Mouse (Mus musculus) limb, embryonic 15.5 days (tissue): ENCODE data around the gene Asxl2. TPM values are rescaled to one million over a fixed set of nuclear protein-coding genes. Genes with fewer than 3 reads are reported as not detected.

Experiments used
- ATAC-seq: fragments of 200-750 bp; cut with Nextera tagmentation; 2 replicates; pipeline ENCODE4 v1.8.0; 2017; ENCODE audit warnings: low read depth, moderate TSS enrichment; ENCODE audit not compliant: insufficient number of reproducible peaks, low FRiP score, low TSS enrichment
- H3K27ac ChIP-seq: fragments of 300-500 bp; sonication (generic); 2 replicates; pipeline ENCODE4 v1.5.1; 2015; ENCODE audit warnings: moderate library complexity, mild to moderate bottlenecking, inconsistent platforms
- H3K27me3 ChIP-seq: fragments of 300-500 bp; sonication (generic); 2 replicates; pipeline ENCODE4 v1.6.1; 2015; ENCODE audit warnings: inconsistent platforms
- H3K36me3 ChIP-seq: fragments of 300-500 bp; sonication (generic); 2 replicates; pipeline ENCODE4 v1.6.1; 2015; ENCODE audit warnings: inconsistent platforms
- H3K4me1 ChIP-seq: fragments of 300-500 bp; sonication (generic); 2 replicates; pipeline ENCODE4 v1.6.1; 2015; ENCODE audit warnings: inconsistent platforms
- H3K4me2 ChIP-seq: fragments of 300-500 bp; sonication (generic); 2 replicates; pipeline ENCODE4 v1.6.1; 2015; ENCODE audit warnings: mild to moderate bottlenecking, inconsistent platforms
- H3K4me3 ChIP-seq: fragments of 300-500 bp; sonication (generic); 2 replicates; pipeline ENCODE4 v1.5.1; 2015; ENCODE audit warnings: mild to moderate bottlenecking, inconsistent platforms
- H3K9ac ChIP-seq: fragments of 300-500 bp; sonication (generic); 2 replicates; pipeline ENCODE4 v1.6.1; 2015; ENCODE audit warnings: inconsistent platforms
- H3K9me3 ChIP-seq: fragments of 300-500 bp; sonication (generic); 2 replicates; pipeline ENCODE4 v1.6.1; 2016; ENCODE audit warnings: inconsistent platforms
- WGBS: fragments of 180-500 bp; shearing (Covaris S2); methylation state at CpG from one replicate; pipeline ENCODE4 v1.1.7; 2015; 5-methylcytosine and 5-hydroxymethylcytosine counted together
- polyA plus RNA-seq: library from polyadenylated mRNA; unstranded; fragments of >200 nt; fragmentation: Nextera tagmentation; extraction: Ambion mirVana; gene quantifications from 2 replicates; pipeline ENCODE4 v1.2.1, GENCODE M21; 2015

Gene Asxl2
- polyA plus RNA-seq: 16.0 and 17.4 TPM in 2 replicates

DNA sequence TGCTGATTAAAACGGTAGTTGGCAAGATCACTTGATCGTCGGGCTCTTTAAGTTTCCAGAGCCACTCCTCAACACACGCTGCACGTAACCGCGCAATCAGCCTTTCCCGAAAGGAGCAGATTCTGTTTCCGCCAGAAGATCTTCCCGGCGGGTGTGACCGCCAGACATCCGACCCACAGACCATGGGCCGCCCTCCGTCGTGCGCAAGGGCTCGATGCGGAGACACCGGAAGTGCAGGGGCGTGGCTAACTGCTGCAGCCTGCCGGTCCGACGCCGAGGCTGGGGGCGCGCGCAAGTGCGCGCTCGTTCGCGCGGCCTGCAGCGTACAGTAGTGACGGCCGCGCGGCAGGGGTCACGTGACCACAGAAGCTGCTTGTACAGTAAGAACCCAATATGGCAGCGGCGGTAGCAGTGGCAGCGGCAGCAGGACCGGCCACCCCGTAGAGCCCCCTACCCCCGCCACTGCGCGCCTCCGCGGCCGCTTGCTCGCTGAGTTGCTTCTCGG is at the start of gene Asxl2:
Gene Asxl2 (plus strand): TSS at position 328 of the 505 bp plus-strand sequence.
- peak within 1 kb of the TSS; percentile 98 for H3K4me3 ChIP-seq
- H3K4me1 ChIP-seq: peaks cover 14% of the 10 kb centered on the region
- peak within 1 kb of the TSS; percentile 95 for H3K27ac ChIP-seq
- no peaks in the 10 kb centered on the region for H3K27me3 ChIP-seq
- H3K9ac ChIP-seq: peak within 1 kb of the TSS; percentile 84
- under 1% methylated on average over 53 of the region's 53 CpGs for WGBS
- peak within 1 kb of the TSS; percentile 56 for H3K4me2 ChIP-seq
- peaks cover 9% of the 10 kb centered on the region; the same call in 1 of the 2 replicates for H3K36me3 ChIP-seq
- H3K9me3 ChIP-seq: no peaks in the 10 kb centered on the region
- peak; percentile 97 for ATAC-seq

DNA sequence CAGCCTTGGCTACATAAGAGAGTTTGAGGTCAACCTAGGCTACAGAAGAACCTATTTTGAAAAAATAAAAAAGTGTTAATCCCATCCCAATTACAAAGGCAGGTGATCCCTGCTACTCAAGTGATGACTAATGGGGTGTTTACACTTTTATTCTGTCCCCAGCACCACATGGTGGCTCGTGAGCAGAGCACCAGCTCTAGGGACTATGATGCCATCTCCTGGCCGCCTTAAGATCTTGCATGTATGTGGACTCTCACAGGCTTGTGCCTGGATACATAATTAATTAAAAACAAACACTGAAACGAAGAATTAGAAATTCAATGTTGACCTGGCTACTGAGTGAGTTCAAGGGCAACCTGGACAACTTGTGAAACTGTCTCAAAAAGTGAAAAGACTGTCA is 49.5 kb upstream of the Asxl2 start:
- no peak overlapping the region for H3K27ac ChIP-seq
- no peak overlapping the region for H3K9ac ChIP-seq
- no peaks in the 10 kb centered on the region for H3K27me3 ChIP-seq
- no peaks in the 10 kb centered on the region for H3K9me3 ChIP-seq
- H3K4me2 ChIP-seq: no peak overlapping the region
- no peaks in the 10 kb centered on the region for H3K4me1 ChIP-seq
- 12% methylated on average over 3 of the region's 3 CpGs for WGBS
- peaks cover 34% of the 10 kb centered on the region for H3K36me3 ChIP-seq
- ATAC-seq: no peak
- no peak overlapping the region for H3K4me3 ChIP-seq

DNA sequence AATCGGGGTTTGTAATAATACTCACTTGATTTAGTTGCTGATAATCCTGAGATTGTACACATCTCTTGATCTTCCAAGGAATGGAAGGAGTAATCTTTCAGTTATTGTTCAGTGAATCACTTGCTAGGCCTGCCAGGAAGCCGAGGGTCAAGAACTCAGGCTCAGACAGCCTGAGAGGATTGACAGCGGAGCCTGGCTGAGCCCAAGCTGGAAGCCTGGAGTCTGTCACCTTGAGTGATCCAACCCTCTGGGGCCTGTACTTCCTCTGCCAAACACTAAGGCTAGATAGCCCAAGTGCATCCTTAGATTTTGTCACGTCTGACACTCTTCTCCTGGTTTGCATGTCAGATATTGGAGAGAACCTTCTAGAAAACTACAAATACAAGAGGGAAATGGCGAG is 48.9 kb upstream of the Asxl2 start:
- no peak overlapping the region for H3K9ac ChIP-seq
- no peaks in the 10 kb centered on the region for H3K27me3 ChIP-seq
- 84% methylated on average over 5 of the region's 5 CpGs for WGBS
- H3K36me3 ChIP-seq: peaks cover 37% of the 10 kb centered on the region
- H3K27ac ChIP-seq: no peak overlapping the region
- no peaks in the 10 kb centered on the region for H3K9me3 ChIP-seq
- no peaks in the 10 kb centered on the region for H3K4me1 ChIP-seq
- H3K4me2 ChIP-seq: no peak overlapping the region
- no peak for ATAC-seq
- H3K4me3 ChIP-seq: no peak overlapping the region

DNA sequence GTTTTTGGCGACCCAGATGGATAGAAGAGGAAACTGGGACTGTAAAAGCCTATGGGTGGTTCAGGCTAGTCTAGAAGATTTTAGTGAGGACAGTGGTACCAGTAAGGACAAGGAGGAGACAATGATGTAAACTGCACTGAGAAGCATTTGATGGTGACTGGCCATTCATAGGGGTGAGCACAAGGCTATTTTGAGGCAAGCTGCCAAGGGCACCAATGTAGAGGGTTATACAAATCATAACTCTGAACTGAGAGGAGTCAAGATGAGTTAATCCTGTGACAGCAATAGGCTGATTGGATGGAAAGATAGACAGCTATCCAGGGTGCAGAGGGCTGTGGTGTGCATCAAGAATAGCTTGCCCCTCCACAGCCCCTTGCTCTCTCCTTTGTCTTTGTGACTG is 41.8 kb upstream of the Asxl2 start:
- 85% methylated on average over 1 of the region's 1 CpGs for WGBS
- Histone ChIP-seq H3K27ac (no peak overlapping the region), H3K4me3 (no peak overlapping the region), H3K27me3 (no peaks in the 10 kb centered on the region), H3K9ac (no peak overlapping the region), H3K4me2 (no peak overlapping the region), H3K9me3 (no peaks in the 10 kb centered on the region), H3K4me1 (no peaks in the 10 kb centered on the region), H3K36me3 (peaks cover 42% of the 10 kb centered on the region)
- ATAC-seq: no peak

DNA sequence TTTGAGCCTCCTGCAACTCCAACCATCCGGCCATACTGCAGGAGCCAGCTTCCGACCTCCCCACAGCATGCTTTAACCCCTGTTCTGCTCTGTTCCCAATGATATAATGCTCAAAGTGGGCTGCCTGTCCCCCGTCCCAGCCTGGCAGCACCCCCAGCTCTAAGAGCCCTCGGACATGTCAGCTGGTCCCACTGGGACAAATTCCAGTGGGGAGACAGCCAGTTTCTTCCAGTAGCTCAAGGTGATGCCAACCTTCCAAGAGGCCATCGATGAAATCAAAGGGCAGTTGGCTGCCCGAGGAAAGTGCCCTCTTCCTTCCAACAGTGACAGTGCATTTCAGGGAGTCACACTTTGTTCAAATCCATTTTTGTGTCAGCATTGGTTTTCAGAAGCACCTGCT is 41.4 kb upstream of the Asxl2 start:
- WGBS: 78% methylated on average over 6 of the region's 6 CpGs
- peaks cover 44% of the 10 kb centered on the region for H3K36me3 ChIP-seq
- H3K27ac ChIP-seq: no peak overlapping the region
- H3K4me1 ChIP-seq: no peaks in the 10 kb centered on the region
- H3K9me3 ChIP-seq: no peaks in the 10 kb centered on the region
- no peak for ATAC-seq
- no peak overlapping the region for H3K4me2 ChIP-seq
- H3K9ac ChIP-seq: no peak overlapping the region
- no peak overlapping the region for H3K4me3 ChIP-seq
- H3K27me3 ChIP-seq: no peaks in the 10 kb centered on the region

DNA sequence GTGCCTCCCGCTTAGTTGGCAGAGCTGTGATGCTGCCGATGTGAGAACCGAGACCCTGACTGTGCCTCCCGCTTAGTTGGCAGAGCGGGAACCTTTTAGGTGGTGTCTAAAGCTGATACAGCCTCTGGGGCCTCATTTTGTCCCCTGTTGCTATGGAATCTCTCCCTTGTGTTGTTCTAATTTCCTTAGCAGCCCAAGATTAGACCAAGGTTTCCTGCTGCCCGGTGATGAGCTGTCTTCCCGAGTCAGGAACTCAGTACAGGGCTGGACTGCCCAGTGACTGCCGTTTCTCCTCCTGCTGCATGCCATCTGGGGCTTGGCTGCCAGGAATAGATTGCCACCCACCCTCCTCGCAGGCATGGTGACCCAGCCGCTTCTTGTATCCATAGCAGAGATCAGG is 40.7 kb upstream of the Asxl2 start:
- ATAC-seq: no peak

DNA sequence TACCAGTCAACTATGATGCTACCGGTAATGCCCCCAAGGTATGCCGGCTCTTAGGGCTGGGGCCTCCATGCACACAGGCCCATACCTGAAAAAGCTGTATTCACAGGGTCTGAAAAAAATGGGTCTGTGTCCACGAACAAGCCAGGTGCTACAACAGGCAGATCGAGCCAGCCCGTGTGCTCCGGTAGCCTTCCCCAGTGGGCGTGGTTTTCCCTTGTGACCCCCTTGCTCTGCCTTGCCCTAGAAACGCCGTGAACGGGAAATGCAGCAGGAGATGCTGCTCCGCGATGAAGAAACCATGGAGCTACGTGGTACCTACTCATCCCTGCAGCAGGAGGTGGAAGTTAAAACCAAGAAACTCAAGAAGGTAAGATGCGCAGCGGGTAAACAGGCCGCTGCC is 38.8 kb upstream of the Asxl2 start:
- H3K27me3 ChIP-seq: no peaks in the 10 kb centered on the region
- H3K36me3 ChIP-seq: peaks cover 31% of the 10 kb centered on the region
- no peak overlapping the region for H3K9ac ChIP-seq
- H3K4me3 ChIP-seq: no peak overlapping the region
- H3K9me3 ChIP-seq: no peaks in the 10 kb centered on the region
- WGBS: 89% methylated on average over 16 of the region's 16 CpGs
- no peak overlapping the region for H3K4me2 ChIP-seq
- no peak overlapping the region for H3K27ac ChIP-seq
- no peaks in the 10 kb centered on the region for H3K4me1 ChIP-seq
- no peak for ATAC-seq

More for the DNA sequence above, 40.7 kb upstream of the Asxl2 start:
- Histone ChIP-seq H3K27me3 (no peaks in the 10 kb centered on the region), H3K4me2 (no peak overlapping the region), H3K4me1 (no peaks in the 10 kb centered on the region), H3K9ac (no peak overlapping the region), H3K4me3 (no peak overlapping the region), H3K9me3 (no peaks in the 10 kb centered on the region), H3K27ac (no peak overlapping the region), H3K36me3 (peaks cover 41% of the 10 kb centered on the region)
- WGBS: 70% methylated on average over 10 of the region's 10 CpGs

DNA sequence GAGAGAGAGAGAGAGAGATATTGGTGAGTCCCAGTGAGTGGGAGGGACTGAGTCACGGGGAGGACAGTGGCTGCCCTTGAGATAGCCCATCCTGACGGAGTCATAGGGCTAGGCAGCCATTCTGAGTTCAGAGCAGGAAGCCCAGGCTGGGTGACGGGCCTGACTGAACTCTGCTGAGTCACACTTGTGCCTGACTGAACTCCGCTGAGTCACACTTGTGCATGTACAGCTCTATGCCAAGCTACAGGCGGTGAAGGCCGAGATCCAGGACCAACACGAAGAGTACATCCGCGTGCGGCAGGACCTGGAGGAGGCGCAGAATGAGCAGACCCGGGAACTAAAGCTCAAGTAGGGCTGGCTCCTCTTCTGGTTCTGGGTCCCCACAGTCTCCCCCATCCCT is 37.3 kb upstream of the Asxl2 start:
- no peak overlapping the region for H3K4me2 ChIP-seq
- H3K27ac ChIP-seq: no peak overlapping the region
- peaks cover 35% of the 10 kb centered on the region for H3K36me3 ChIP-seq
- no peaks in the 10 kb centered on the region for H3K27me3 ChIP-seq
- no peaks in the 10 kb centered on the region for H3K4me1 ChIP-seq
- no peaks in the 10 kb centered on the region for H3K9me3 ChIP-seq
- no peak overlapping the region for H3K9ac ChIP-seq
- H3K4me3 ChIP-seq: no peak overlapping the region
- 92% methylated on average over 12 of the region's 12 CpGs for WGBS
- ATAC-seq: no peak

DNA sequence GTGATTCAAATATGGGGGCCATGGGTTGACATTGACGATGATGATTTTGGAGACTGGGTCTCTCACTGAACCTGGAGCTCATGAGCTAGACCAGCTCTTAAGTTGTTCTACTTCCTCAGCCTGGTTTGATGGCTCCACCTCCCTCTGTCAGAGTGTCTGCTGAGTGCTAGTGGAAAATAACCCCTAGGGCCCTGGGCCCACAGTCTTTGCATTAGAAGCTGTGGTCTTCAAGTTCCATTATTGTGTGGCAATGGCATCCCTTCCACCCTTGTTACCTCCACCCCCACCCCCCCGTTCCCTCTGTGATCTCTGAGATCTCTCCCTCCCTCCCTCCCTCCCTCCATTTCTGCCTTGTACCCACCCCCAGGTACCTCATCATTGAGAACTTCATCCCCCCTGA is 36.6 kb upstream of the Asxl2 start:
- no peaks in the 10 kb centered on the region for H3K9me3 ChIP-seq
- peaks cover 39% of the 10 kb centered on the region for H3K36me3 ChIP-seq
- ATAC-seq: no peak
- H3K4me2 ChIP-seq: no peak overlapping the region
- WGBS: 95% methylated on average over 2 of the region's 2 CpGs
- H3K4me1 ChIP-seq: no peaks in the 10 kb centered on the region
- H3K27me3 ChIP-seq: no peaks in the 10 kb centered on the region
- H3K9ac ChIP-seq: no peak overlapping the region
- no peak overlapping the region for H3K4me3 ChIP-seq
- no peak overlapping the region for H3K27ac ChIP-seq

DNA sequence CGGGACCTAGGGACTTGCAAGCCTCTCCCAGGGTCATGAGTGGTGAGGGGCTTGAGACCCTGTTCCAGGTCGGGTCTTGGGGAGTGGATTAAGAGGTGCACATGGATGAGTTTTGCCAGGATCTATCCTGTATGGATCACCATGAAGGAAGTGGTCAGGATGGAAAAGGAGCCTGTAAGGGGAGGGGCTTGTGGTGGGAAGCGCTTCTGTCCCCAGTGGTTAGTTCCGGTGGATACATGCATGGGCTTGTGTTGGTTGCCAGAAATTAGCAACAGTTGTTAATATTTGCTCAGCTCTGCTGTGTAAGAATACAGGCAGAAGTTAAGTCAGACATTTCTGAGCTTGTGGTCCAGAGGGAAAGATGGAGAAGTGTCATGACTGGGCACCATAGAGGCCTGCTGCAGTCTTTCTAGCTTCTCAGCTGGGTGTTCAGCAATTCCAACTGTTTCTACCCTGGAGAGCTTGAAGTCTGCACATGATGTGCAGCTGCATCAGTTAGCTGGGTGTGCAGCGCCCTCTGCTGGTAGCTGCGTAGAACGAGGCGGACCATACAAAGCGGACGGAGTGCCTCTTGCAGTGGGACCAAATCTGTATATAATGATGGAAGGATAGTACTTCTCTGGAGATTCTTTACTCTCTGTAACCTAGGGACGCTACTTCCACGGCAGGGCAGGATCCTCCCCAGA is 35.9 kb upstream of the Asxl2 start:
- no peaks in the 10 kb centered on the region for H3K4me1 ChIP-seq
- no peak overlapping the region for H3K4me3 ChIP-seq
- no peak overlapping the region for H3K9ac ChIP-seq
- no peaks in the 10 kb centered on the region for H3K9me3 ChIP-seq
- no peak overlapping the region for H3K27ac ChIP-seq
- 33% methylated on average over 12 of the region's 12 CpGs for WGBS
- ATAC-seq: no peak; the same call in 1 of the 2 replicates
- H3K27me3 ChIP-seq: no peaks in the 10 kb centered on the region
- H3K4me2 ChIP-seq: no peak overlapping the region
- peaks cover 39% of the 10 kb centered on the region for H3K36me3 ChIP-seq

DNA sequence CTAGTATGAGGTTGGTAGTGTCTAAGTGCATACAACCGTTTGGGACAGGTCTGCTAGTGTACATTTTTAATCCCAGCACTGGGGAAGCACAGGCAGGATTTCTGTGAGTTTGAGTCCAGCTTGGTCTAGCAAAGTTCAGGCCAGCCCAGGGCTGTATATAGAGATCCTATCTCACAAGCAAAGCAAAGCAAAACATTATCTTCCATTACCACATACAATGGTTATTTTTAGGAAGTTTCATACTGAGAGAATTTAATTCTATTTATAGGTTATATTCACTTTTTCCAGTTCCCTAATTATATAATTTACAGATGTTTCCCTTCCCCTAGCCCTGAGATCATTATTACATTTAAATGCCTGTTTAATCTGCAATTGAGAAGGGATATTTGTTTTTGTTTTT is 35.4 kb upstream of the Asxl2 start:
- WGBS: 78% methylated on average over 1 of the region's 1 CpGs
- Histone ChIP-seq H3K4me1 (no peaks in the 10 kb centered on the region), H3K9ac (no peak overlapping the region), H3K4me3 (no peak overlapping the region), H3K36me3 (peaks cover 39% of the 10 kb centered on the region), H3K27ac (no peak overlapping the region), H3K9me3 (no peaks in the 10 kb centered on the region), H3K27me3 (no peaks in the 10 kb centered on the region), H3K4me2 (no peak overlapping the region)
- ATAC-seq: no peak

DNA sequence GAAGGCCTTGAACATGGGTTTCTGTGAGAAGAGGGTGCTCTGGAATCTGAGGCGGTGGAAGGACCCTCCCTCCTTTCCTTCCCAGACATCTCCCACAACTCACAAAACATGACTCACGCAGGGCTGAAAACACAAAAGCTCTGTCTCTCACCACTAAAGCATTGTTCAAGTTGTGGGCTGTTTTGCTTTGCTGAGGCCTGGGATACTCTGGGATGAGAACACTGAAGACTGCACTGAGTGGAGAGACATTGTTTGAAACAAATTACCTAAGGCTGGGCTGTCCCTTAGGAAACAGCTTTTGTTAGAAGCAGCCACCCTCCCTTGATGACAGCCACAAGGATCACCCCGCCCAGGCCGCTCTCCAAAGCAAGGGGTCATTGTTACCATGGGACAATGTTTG is 33.5 kb upstream of the Asxl2 start:
- peaks cover 35% of the 10 kb centered on the region for H3K36me3 ChIP-seq
- H3K27me3 ChIP-seq: no peaks in the 10 kb centered on the region
- no peak overlapping the region for H3K4me2 ChIP-seq
- H3K4me3 ChIP-seq: no peak overlapping the region
- no peaks in the 10 kb centered on the region for H3K9me3 ChIP-seq
- no peak overlapping the region for H3K27ac ChIP-seq
- no peak for ATAC-seq
- H3K9ac ChIP-seq: no peak overlapping the region
- 83% methylated on average over 4 of the region's 4 CpGs for WGBS
- no peaks in the 10 kb centered on the region for H3K4me1 ChIP-seq
